Mouse (Mus musculus) MEL (cell line): Measurements from ENCODE around the gene Fancc.

Source experiments
- CTCF ChIP-seq, 3 experiments: IDR thresholded peaks in 2 of 3; conservative IDR thresholded peaks in 1 of 3; 2 replicates each; pipeline ENCODE4 v1.5.1; 2011 to 2012; ENCODE audit warnings: low read length in 3 of 3, low read depth in 2 of 3, mild to moderate bottlenecking in 2 of 3, improper control_type of control experiment in 1 of 3, inconsistent platforms in 1 of 3, mixed read lengths in 1 of 3, moderate library complexity in 1 of 3; ENCODE audit not compliant: control insufficient read depth in 1 of 3, insufficient read depth in 1 of 3, poor library complexity in 1 of 3, severe bottlenecking in 1 of 3
- EP300 ChIP-seq, 2 experiments: IDR thresholded peaks; 2 replicates each; pipeline ENCODE4 v1.6.1; 2011; ENCODE audit warnings: improper control_type of control experiment in 2 of 2, low read length in 2 of 2, low read depth in 1 of 2, mild to moderate bottlenecking in 1 of 2
- ETS1 ChIP-seq: IDR thresholded peaks from 2 replicates; pipeline ENCODE4 v1.6.1; 2012; ENCODE audit warnings: low read depth, mild to moderate bottlenecking, inconsistent platforms, low read length, improper control_type of control experiment, moderate library complexity
- KAT2A ChIP-seq: conservative IDR thresholded peaks from 2 replicates; pipeline ENCODE4 v1.6.1; 2012; ENCODE audit warnings: low read depth, low read length, improper control_type of control experiment, inconsistent platforms
- MAFK ChIP-seq: IDR thresholded peaks from 2 replicates; pipeline ENCODE4 v1.6.1; 2011; ENCODE audit warnings: low read depth, mild to moderate bottlenecking, low read length, improper control_type of control experiment, borderline replicate concordance
- MYC ChIP-seq: IDR thresholded peaks from 2 replicates; pipeline ENCODE4 v1.6.1; 2011; ENCODE audit warnings: low read depth, mild to moderate bottlenecking, low read length, improper control_type of control experiment, moderate library complexity
- POLR2A ChIP-seq, 2 experiments: IDR thresholded peaks; 2 replicates each; pipeline ENCODE4 v1.6.1; 2011 to 2012; ENCODE audit warnings: low read length in 2 of 2, mild to moderate bottlenecking in 2 of 2, control low read depth in 1 of 2, improper control_type of control experiment in 1 of 2, low read depth in 1 of 2, moderate library complexity in 1 of 2; ENCODE audit not compliant: control insufficient read depth in 1 of 2, insufficient read depth in 1 of 2, poor library complexity in 1 of 2
- USF1 ChIP-seq: IDR thresholded peaks from 2 replicates; pipeline ENCODE4 v1.6.1; 2014; ENCODE audit warnings: low read depth, mild to moderate bottlenecking, inconsistent platforms, low read length, improper control_type of control experiment, moderate library complexity
- USF2 ChIP-seq, 2 experiments: IDR thresholded peaks; 2 replicates each; pipeline ENCODE4 v1.6.1; 2011 to 2012; ENCODE audit warnings: improper control_type of control experiment in 2 of 2, low read length in 2 of 2, borderline replicate concordance in 1 of 2, inconsistent platforms in 1 of 2, low read depth in 1 of 2, mild to moderate bottlenecking in 1 of 2; ENCODE audit not compliant: insufficient read depth in 1 of 2

GRCm38 (mm10) chr13:63268776-63269175 lies 228.3 kb downstream of the Fancc start:
- TF ChIP-seq ETS1 (no peak), MYC (no peak), CTCF (IDR thresholded peaks at IDR 0.05 in 2 of 3, conservative IDR thresholded peaks at IDR 0.05 in 1 of 3; ENCODE audit: control insufficient read depth in 1 of 3, insufficient read depth in 1 of 3, low read depth in 2 of 3, low read length in 3 of 3, poor library complexity in 1 of 3, severe bottlenecking in 1 of 3) (no peak), KAT2A (no peak), POLR2A (IDR thresholded peaks at IDR 0.05; ENCODE audit: control insufficient read depth in 1 of 2, insufficient read depth in 1 of 2, low read depth in 1 of 2, low read length in 2 of 2, poor library complexity in 1 of 2) (no peak), USF2 (IDR thresholded peaks at IDR 0.05; ENCODE audit: borderline replicate concordance in 1 of 2, insufficient read depth in 1 of 2, low read depth in 1 of 2, low read length in 2 of 2) (no peak), USF1 (no peak), MAFK (no peak), EP300 (IDR thresholded peaks at IDR 0.05; ENCODE audit: low read depth in 1 of 2, low read length in 2 of 2) (no peak)
